7 mouse cellular contexts compared by ENCODE assay signal in the genomic region with DNA sequence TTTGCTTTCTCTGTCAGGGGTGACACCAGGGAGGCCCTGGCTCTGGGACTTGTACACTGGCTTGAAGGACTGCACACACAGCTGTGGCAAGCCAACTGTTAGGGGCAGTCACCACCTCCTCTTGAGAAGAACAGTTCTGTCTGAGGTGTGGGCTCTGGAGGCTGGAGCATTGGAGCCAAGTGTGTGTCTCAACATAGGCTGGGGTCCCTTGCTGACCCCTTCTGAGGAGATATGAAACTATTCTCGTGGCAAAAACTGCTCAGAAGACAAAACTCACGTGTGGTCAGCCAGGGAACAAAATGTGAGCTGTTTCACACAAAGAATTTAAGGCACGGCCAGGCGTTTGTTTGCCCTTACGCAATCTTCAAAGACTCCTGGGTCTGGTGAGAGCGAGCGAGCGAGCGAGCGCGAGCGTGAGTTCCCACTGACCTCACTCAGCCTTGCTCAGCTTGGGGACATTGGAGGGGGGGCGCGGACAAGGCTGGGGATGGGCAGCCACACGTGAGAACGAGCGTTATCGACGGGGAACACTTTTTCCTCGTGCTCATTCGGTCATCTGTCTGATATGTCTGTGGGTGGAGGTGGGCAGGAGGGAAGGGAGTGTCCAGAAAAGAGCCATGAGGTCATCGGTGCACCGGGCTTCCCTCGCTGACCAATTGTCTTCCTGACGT. TPM values are rescaled to one million over a fixed set of nuclear protein-coding genes. Genes with fewer than 3 reads are reported as not detected.
DNase-seq lines count a peak whose midpoint lies in the region; ATAC-seq and TF ChIP-seq lines count a peak whose summit lies in the region.

No protein-coding gene starts in this region.

- ATAC-seq in G1E (ENCODE audit: extremely low read depth, insufficient number of reproducible peaks, low FRiP score, poor library complexity, severe bottlenecking) (peak; percentile 54), Patski (peak; percentile 57)
- peak; percentile 45 for ATAC-seq in liver, embryonic 12.5 days
- ATAC-seq in neural tube, embryonic 13.5 days (ENCODE audit: low read depth), result no peak

- no peak for DNase-seq in G1E (ENCODE audit: low spot score)
- DNase-seq in Patski (ENCODE audit: low read depth, low spot score), result no peak
- DNase-seq in heart, postnatal 14 days, result peak; percentile 50 to 57
- DNase-seq in cerebellum, adult 9-10 months, result no peak
- DNase-seq in thymus, postnatal 4 days, result no peak

- peak overlapping the region; percentile 42 for H3K9ac ChIP-seq in liver, embryonic 12.5 days
- H3K9ac ChIP-seq in neural tube, embryonic 13.5 days, result no peak overlapping the region

- peaks cover 48% of the 10 kb centered on the region for H3K4me1 ChIP-seq in G1E (ENCODE audit: insufficient read depth, low read depth, low read length)
- peaks cover 42% of the 10 kb centered on the region for H3K4me1 ChIP-seq in liver, embryonic 12.5 days
- peaks cover 14% of the 10 kb centered on the region for H3K4me1 ChIP-seq in neural tube, embryonic 13.5 days (replicated peaks)

- H3K4me2 ChIP-seq in liver, embryonic 12.5 days, result peak overlapping the region; percentile 70
- peak overlapping the region; percentile 32 for H3K4me2 ChIP-seq in neural tube, embryonic 13.5 days

- 4% methylated on average over 25 of the region's 25 CpGs for WGBS in liver, embryonic 12.5 days (ENCODE audit: insufficient replicate concordance)
- WGBS in neural tube, embryonic 13.5 days, result 47% methylated on average over 25 of the region's 25 CpGs

- in situ Hi-C loops in Patski (cut with MboI; ENCODE audit: low pct_unique_long_range_greater_than_20kb), result no loop called here

- POLR2A ChIA-PET in Patski (lab: Charles Lee), result interaction anchor here (0.6 to 1.6 kb wide), 3 partner anchors 10 to 113 kb away, joined by 3 to 4 read pairs (median 3); no protein-coding TSS in a partner anchor

- TF ChIP-seq CTCF in G1E (IDR thresholded peaks at IDR 0.05; ENCODE audit: low read depth, low read length) (no peak), Patski (IDR thresholded peaks at IDR 0.05) (no peak)

- peak overlapping the region; percentile 1; the same call in 1 of the 2 replicates for H3K27ac ChIP-seq in liver, embryonic 12.5 days
- H3K27ac ChIP-seq in neural tube, embryonic 13.5 days (replicated peaks), result no peak overlapping the region

- H3K36me3 ChIP-seq in G1E (replicated peaks), result no peaks in the 10 kb centered on the region
- H3K36me3 ChIP-seq in liver, embryonic 12.5 days, result no peaks in the 10 kb centered on the region
- H3K36me3 ChIP-seq in neural tube, embryonic 13.5 days, result no peaks in the 10 kb centered on the region

- no peaks in the 10 kb centered on the region for H3K9me3 ChIP-seq in G1E (replicated peaks)
- H3K9me3 ChIP-seq in liver, embryonic 12.5 days (replicated peaks), result no peaks in the 10 kb centered on the region
- no peaks in the 10 kb centered on the region for H3K9me3 ChIP-seq in neural tube, embryonic 13.5 days

- H3K27me3 ChIP-seq in G1E (ENCODE audit: insufficient read depth, low read length) (no peaks in the 10 kb centered on the region; the same call in none of the 2 replicates), Patski (no peaks in the 10 kb centered on the region)
- peaks cover 7% of the 10 kb centered on the region; the same call in 1 of the 2 replicates for H3K27me3 ChIP-seq in liver, embryonic 12.5 days (replicated peaks)
- H3K27me3 ChIP-seq in neural tube, embryonic 13.5 days, result no peaks in the 10 kb centered on the region

- peak overlapping the region; percentile 48; the same call in 1 of the 2 replicates for H3K4me3 ChIP-seq in G1E (ENCODE audit: low read depth, low read length)
- H3K4me3 ChIP-seq in liver, embryonic 12.5 days, result peak overlapping the region; percentile 24
- no peak overlapping the region for H3K4me3 ChIP-seq in neural tube, embryonic 13.5 days

- CTCF ChIA-PET in Patski (lab: Charles Lee), result interaction anchor here (0.9 kb wide), 1 partner anchor 15 kb away, joined by 3 read pairs; no protein-coding TSS in a partner anchor

- intact Hi-C loops in heart, postnatal 14 days (cut with DNase I), result loop anchor here (5.0 kb wide), 1 partner anchor 250 kb away; no protein-coding TSS in a partner anchor

RNA-seq across cellular contexts. Expression of a gene that starts 48.3 kb away (rescaled TPM):
- total RNA-seq in G1E (2014; fragmentation: Nextera tagmentation) (25.4 and 28.8 TPM in 2 replicates), G1E (2017) (69.5 and 72.7 TPM in 2 replicates)
- polyA plus RNA-seq in G1E (2012) (11.5 and 11.8 TPM in 2 replicates), Patski (2021) (8.0 TPM)
- 10 to 100 TPM; 12.9 to 13.9 TPM for total RNA-seq in heart, postnatal 14 days (2021)
- polyA plus RNA-seq in liver, embryonic 12.5 days (2016; fragmentation: Nextera tagmentation; extraction: Ambion mirVana), result 1.5 and 1.7 TPM in 2 replicates
- polyA plus RNA-seq in neural tube, embryonic 13.5 days (2015; fragmentation: Nextera tagmentation; extraction: Ambion mirVana), result 61.3 and 69.3 TPM in 2 replicates

Comparison
In these comparisons a context has a peak if more than half of its experiments do, and no peak if none do; other contexts are left out.
1. DNase-seq: peak in heart, postnatal 14 days (2 of 2); none in G1E (single experiment), Patski (single experiment), cerebellum, adult 9-10 months (single experiment) and thymus, postnatal 4 days (single experiment).